Mouse (Mus musculus): ENCODE data around the gene Acox1. TPM values are rescaled to one million over a fixed set of nuclear protein-coding genes. Genes with fewer than 3 reads are reported as not detected.

Gene Acox1
- total RNA-seq, 2 experiments from 2014 or later: 112 to 119 TPM

DNA sequence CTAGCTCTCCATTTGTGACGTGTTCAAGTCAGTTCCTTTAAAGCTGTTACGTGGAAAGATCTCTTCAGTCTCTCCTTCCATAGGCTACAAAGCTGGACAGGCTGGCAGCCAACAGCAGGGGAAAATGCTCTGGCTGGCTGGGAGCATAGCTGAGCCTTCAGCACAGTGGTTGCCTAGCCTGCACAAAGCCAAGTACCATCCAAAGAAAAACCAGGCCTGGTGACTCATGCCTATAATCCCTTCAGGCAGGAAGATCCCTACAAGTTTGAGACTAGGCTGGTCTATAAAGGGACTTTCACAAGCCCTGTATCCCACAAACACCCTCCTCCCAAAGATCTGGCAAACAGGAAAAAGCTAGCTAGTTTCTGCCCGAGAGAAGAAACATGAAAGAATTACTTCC is 13.0 kb downstream of the Acox1 start:
- H3K4me3 ChIP-seq: no peak overlapping the region
- no peak for TF ChIP-seq CTCF (IDR thresholded peaks at IDR 0.05)
- DNase-seq (ENCODE audit: extremely low spot score in 1 of 2, low spot score in 2 of 2): no peak
- peak overlapping the region; percentile 37; the same call in 1 of the 2 replicates for H3K27ac ChIP-seq
- intact Hi-C loops (cut with DNase I): no loop called here

DNA sequence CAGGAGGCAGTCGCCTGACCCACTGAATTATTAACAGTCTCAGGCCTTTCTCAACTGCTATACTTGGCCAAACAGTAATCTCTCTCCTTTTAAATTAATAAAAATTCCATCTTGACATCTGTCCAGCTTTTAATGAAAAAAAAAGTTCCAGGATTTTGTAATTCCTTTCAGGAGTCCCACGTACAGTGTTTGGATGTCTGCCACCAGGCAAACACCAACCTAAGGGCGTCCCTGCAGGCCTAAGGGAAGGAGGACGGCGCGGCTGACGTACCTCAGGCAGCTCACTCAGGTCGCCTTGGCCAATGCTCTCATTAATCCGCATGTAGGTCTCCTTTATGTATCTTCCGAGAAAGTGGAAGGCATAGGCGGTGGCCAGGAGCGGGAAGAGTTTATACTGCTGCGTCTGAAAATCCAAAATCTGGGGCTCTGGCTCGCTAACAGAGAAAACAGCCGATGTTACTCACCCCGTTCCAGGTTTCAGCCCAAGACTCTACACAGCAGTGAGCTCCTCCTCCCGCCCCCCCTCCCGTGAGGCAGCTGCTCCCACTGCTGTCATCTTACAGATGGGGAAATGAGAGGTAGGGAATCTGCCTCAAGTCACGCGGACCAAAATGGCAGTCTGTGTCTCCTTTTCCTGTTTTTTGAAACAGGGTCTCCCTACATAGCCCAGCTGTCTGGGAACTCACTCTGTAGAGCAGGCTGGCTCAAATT is 20.3 kb downstream of the Acox1 start:
- Histone ChIP-seq H3K4me3 (no peak overlapping the region), H3K27ac (no peak overlapping the region; the same call in 1 of the 2 replicates)
- TF ChIP-seq CTCF (IDR thresholded peaks at IDR 0.05): no peak
- intact Hi-C loops (cut with DNase I): no loop called here
- DNase-seq (ENCODE audit: extremely low spot score in 1 of 2, low spot score in 2 of 2): no peak

GRCm38 (mm10) chr11:116176010-116176409 is 22.8 kb downstream of the Acox1 start:
- DNase-seq (ENCODE audit: extremely low spot score in 1 of 2, low spot score in 2 of 2): no peak
- TF ChIP-seq CTCF (IDR thresholded peaks at IDR 0.05): no peak
- H3K27ac ChIP-seq: no peak overlapping the region
- no peak overlapping the region for H3K4me3 ChIP-seq
- intact Hi-C loops (cut with DNase I): no loop called here

- Histone ChIP-seq H3K4me3 (no peak overlapping the region), H3K27ac (no peak overlapping the region)
- intact Hi-C loops (cut with DNase I): no loop called here
- no peak for TF ChIP-seq CTCF (IDR thresholded peaks at IDR 0.05)
- DNase-seq (ENCODE audit: extremely low spot score in 1 of 2, low spot score in 2 of 2): no peak
Observed at GRCm38 (mm10) chr11:116174775-116175448, 23.9 kb downstream of the Acox1 start.

GRCm38 (mm10) chr11:116171959-116172358 is 26.9 kb downstream of the Acox1 start:
- intact Hi-C loops (cut with DNase I): no loop called here
- no peak for TF ChIP-seq CTCF (IDR thresholded peaks at IDR 0.05)
- no peak overlapping the region for H3K4me3 ChIP-seq

GRCm38 (mm10) chr11:116170003-116170800 is 28.6 kb downstream of the Acox1 start:
- no peak overlapping the region for H3K4me3 ChIP-seq
- no peak overlapping the region for H3K27ac ChIP-seq
- intact Hi-C loops (cut with DNase I): no loop called here
- TF ChIP-seq CTCF (IDR thresholded peaks at IDR 0.05): no peak
- no peak for DNase-seq (ENCODE audit: extremely low spot score in 1 of 2, low spot score in 2 of 2)

More at GRCm38 (mm10) chr11:116171959-116172358, 26.9 kb downstream of the Acox1 start:
- no peak overlapping the region for H3K27ac ChIP-seq
- no peak for DNase-seq (ENCODE audit: extremely low spot score in 1 of 2, low spot score in 2 of 2)

- no peak for TF ChIP-seq CTCF (IDR thresholded peaks at IDR 0.05)
- H3K4me3 ChIP-seq: no peak overlapping the region
- H3K27ac ChIP-seq: no peak overlapping the region
- DNase-seq (ENCODE audit: extremely low spot score in 1 of 2, low spot score in 2 of 2): no peak
- intact Hi-C loops (cut with DNase I): no loop called here
Observed at GRCm38 (mm10) chr11:116169214-116169613, 29.6 kb downstream of the Acox1 start.

- peak within 1 kb of the TSS; percentile 86 for H3K4me3 ChIP-seq
- DNase-seq (ENCODE audit: extremely low spot score in 1 of 2, low spot score in 2 of 2): peak; percentile 95
- intact Hi-C loops (cut with DNase I): loop anchor here (1.0 to 2.0 kb wide), 2 partner anchors 21 to 30 kb away; partner anchors contain the start of gene Ten1
- no peak for TF ChIP-seq CTCF (IDR thresholded peaks at IDR 0.05)
- peak within 1 kb of the TSS; percentile 93 for H3K27ac ChIP-seq
Observed at GRCm38 (mm10) chr11:116167884-116168439, 30.9 kb downstream of the Acox1 start, which contains the start of gene Fbf1. TSS of gene Fbf1 (minus strand) at chr11:116168166.

- DNase-seq (ENCODE audit: extremely low spot score in 1 of 2, low spot score in 2 of 2): no peak
- H3K4me3 ChIP-seq: peak overlapping the region; percentile 86
- no peak for TF ChIP-seq CTCF (IDR thresholded peaks at IDR 0.05)
- intact Hi-C loops (cut with DNase I): loop anchor here (2.0 kb wide), 1 partner anchor 20 kb away; no protein-coding TSS in a partner anchor
- H3K27ac ChIP-seq: peak overlapping the region; percentile 93
Observed at GRCm38 (mm10) chr11:116167232-116167631, 31.6 kb downstream of the Acox1 start.

DNA sequence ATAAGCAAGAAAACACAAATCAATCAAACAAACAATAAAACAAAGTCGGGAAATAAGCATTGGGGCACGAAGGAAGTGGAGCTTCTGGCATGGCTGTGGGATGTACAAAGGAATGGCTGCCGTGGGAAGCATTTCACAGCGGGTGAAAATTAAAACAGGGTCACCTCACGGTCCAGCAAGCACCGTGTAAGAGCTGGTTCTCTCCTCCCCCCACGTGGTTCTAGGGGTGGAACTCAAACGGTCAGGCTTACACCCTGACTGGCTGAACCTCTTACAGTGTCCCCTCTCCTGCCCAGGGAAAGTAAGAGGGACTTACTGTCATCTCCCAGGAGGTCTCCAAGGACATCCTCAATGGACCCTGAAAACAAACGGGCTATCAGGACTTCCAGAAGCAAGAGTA is 35.8 kb downstream of the Acox1 start:
- H3K4me3 ChIP-seq: no peak overlapping the region
- no peak for TF ChIP-seq CTCF (IDR thresholded peaks at IDR 0.05)
- intact Hi-C loops (cut with DNase I): no loop called here
- no peak for DNase-seq (ENCODE audit: extremely low spot score in 1 of 2, low spot score in 2 of 2)
- H3K27ac ChIP-seq: no peak overlapping the region

DNA sequence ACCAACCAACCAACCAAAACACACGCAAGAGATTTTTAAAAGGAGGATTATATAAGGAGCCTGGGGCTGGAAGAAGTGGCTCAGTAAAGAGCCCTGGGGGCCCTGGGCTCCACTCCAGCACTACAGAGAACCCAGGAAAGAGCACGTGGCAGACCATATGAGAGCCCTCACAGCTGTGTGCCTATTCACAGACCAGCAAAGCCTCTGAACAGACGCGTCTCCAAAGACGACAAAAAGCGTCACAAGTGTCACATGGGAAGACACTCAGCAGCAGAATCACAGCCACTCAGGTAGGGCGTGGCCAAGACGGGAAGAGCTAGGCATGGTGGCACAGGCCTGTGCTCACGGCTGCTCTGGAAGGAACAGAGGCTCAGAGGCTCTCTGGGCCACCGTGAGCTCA is 36.7 kb downstream of the Acox1 start:
- Histone ChIP-seq H3K27ac (peak overlapping the region; percentile 6), H3K4me3 (no peak overlapping the region)
- intact Hi-C loops (cut with DNase I): no loop called here
- TF ChIP-seq CTCF (IDR thresholded peaks at IDR 0.05): no peak
- peak in 1 of 2 experiments; percentile 39 for DNase-seq (ENCODE audit: extremely low spot score in 1 of 2, low spot score in 2 of 2)
